Mouse (Mus musculus): ENCODE data around the gene Pgp.

- TF ChIP-seq CTCF (IDR thresholded peaks at IDR 0.05; ENCODE audit: low read depth, low read length) (no peak), GATA1 (IDR thresholded peaks at IDR 0.05; ENCODE audit: borderline replicate concordance, low read length) (no peak), GATA2 (IDR thresholded peaks at IDR 0.05; ENCODE audit: borderline replicate concordance, low read depth, low read length) (no peak), TAL1 (conservative IDR thresholded peaks at IDR 0.05; ENCODE audit: low read depth, low read length) (no peak), POLR2AphosphoS5 (IDR thresholded peaks at IDR 0.05; ENCODE audit: insufficient replicate concordance, low read depth, low read length) (no peak)
Measured at GRCm38 (mm10) chr17:24449507-24449906, 20.7 kb upstream of the Pgp start.
